Mouse (Mus musculus) G1E (cell line): ENCODE data around the gene S100a3.

ENCODE experiments used
- CTCF ChIP-seq: IDR thresholded peaks from 2 replicates; pipeline ENCODE4 v1.5.1; 2012; ENCODE audit warnings: low read depth, low read length, inconsistent platforms, mixed read lengths
- GATA1 ChIP-seq: IDR thresholded peaks from 2 replicates; pipeline ENCODE4 v1.6.1; 2012; ENCODE audit warnings: borderline replicate concordance, low read length, inconsistent platforms, mixed read lengths
- TAL1 ChIP-seq: conservative IDR thresholded peaks from 2 replicates; pipeline ENCODE4 v1.6.1; 2012; ENCODE audit warnings: low read depth, low read length, inconsistent platforms, mixed read lengths

DNA sequence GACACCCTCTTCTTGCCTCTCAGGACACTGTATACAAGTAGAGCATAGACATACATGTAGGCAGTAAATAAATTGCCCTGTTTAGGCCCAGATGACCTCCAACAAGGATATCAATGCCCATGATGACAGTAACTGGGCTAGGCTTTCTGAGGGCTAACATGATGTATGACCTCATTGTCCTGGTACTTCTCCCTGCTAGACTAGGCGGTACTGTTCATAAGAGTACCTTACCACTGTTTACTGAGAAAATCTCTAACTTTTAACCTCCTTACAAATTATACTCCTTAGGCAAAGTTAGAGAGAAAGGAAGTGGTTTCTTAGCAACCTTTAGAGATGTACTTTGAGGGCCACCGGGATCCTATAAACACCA is 10.0 kb upstream of the S100a3 start:
- TF ChIP-seq CTCF = no peak
- TF ChIP-seq TAL1 = no peak
- no peak for TF ChIP-seq GATA1
